Mouse (Mus musculus) embryonic facial prominence, embryonic 12.5 days (tissue): ENCODE data around the gene Tspan11. TPM values are rescaled to one million over a fixed set of nuclear protein-coding genes. Genes with fewer than 3 reads are reported as not detected.

ENCODE experiments used
- ATAC-seq: fragments of 200-750 bp; cut with Nextera tagmentation; 2 replicates; pipeline ENCODE4 v1.8.0; 2017; ENCODE audit not compliant: insufficient number of reproducible peaks, insufficient read depth, low FRiP score, low TSS enrichment
- H3K27ac ChIP-seq: fragments of 300-500 bp; sonication (generic); 2 replicates; pipeline ENCODE4 v1.5.1; 2016; ENCODE audit warnings: mild to moderate bottlenecking
- H3K27me3 ChIP-seq: fragments of 300-500 bp; sonication (generic); 2 replicates; pipeline ENCODE4 v1.6.1; 2016; ENCODE audit warnings: mild to moderate bottlenecking, moderate library complexity
- H3K36me3 ChIP-seq: fragments of 300-500 bp; sonication (generic); 2 replicates; pipeline ENCODE4 v1.6.1; 2016; ENCODE audit warnings: mild to moderate bottlenecking
- H3K4me1 ChIP-seq: fragments of 300-500 bp; sonication (generic); 2 replicates; pipeline ENCODE4 v1.6.1; 2016
- H3K4me2 ChIP-seq: fragments of 300-500 bp; sonication (generic); replicated peaks from 2 replicates; pipeline ENCODE4 v1.6.1; 2016; ENCODE audit warnings: mild to moderate bottlenecking, moderate library complexity
- H3K4me3 ChIP-seq: fragments of 300-500 bp; sonication (generic); 2 replicates; pipeline ENCODE4 v1.5.1; 2016; ENCODE audit warnings: mild to moderate bottlenecking
- H3K9ac ChIP-seq: fragments of 300-500 bp; sonication (generic); 2 replicates; pipeline ENCODE4 v1.6.1; 2016; ENCODE audit warnings: mild to moderate bottlenecking, moderate library complexity
- H3K9me3 ChIP-seq: fragments of 300-500 bp; sonication (generic); 2 replicates; pipeline ENCODE4 v1.6.1; 2016; ENCODE audit warnings: mild to moderate bottlenecking, moderate library complexity
- WGBS: fragments of 180-500 bp; shearing (Covaris S2); methylation state at CpG from one replicate; pipeline ENCODE4 v1.1.7; 2016; 5-methylcytosine and 5-hydroxymethylcytosine counted together
- polyA plus RNA-seq: library from polyadenylated mRNA; unstranded; fragments of >200 nt; fragmentation: Nextera tagmentation; extraction: Ambion mirVana; gene quantifications from 2 replicates; pipeline ENCODE4 v1.2.1, GENCODE M21; 2016

The Tspan11 gene
- polyA plus RNA-seq, 1 experiment from 2014 or later: 24.7 TPM

DNA sequence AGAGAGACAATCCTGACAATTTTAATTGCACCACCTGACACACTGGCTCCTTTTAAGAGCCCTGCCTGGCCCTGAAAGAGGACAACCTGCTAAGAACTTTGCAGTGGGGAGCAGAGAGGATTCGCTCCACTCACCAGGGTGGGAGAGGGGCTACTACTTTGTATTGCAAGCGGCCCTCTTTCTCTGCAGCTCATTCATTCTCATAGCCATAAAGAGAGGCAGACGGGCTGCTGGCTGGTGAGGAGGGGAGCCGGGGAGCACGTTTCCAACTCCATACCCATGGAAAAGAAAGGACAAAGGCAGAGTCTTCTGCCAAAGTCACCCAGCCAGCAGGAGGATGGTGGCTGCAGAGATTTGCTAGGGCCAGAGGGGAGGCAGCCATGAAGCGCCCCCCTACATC, 86.2 kb downstream of the Tspan11 start:
- no peaks in the 10 kb centered on the region for H3K9me3 ChIP-seq
- H3K9ac ChIP-seq: no peak overlapping the region
- no peak for ATAC-seq
- WGBS: 61% methylated on average over 6 of the region's 6 CpGs
- H3K36me3 ChIP-seq: no peaks in the 10 kb centered on the region
- no peak overlapping the region for H3K4me3 ChIP-seq
- H3K27me3 ChIP-seq: no peaks in the 10 kb centered on the region
- H3K27ac ChIP-seq: peak overlapping the region; percentile 43; the same call in 1 of the 2 replicates
- H3K4me1 ChIP-seq: peaks cover 6% of the 10 kb centered on the region; the same call in 1 of the 2 replicates
- H3K4me2 ChIP-seq: no peak overlapping the region

DNA sequence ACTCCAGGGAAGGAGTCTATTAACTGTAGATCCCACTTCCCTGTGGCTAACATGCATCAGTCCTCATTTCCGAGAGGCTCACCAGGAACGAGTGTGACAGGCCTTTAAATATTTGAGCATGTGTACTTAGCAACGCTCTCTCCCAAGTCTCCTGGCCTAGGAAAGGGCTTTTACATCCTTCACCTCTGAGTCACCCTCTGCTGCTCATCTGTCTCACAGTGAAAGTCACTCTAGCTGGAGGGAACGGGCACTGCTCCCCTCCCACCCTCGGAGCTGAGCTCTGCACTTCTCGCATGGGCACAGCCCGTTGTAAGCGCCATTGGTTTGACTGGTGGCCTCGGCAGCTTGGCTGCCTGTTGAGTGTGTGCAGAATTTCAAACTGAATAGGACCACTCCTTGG, 86.6 kb downstream of the Tspan11 start:
- Histone ChIP-seq H3K9me3 (no peaks in the 10 kb centered on the region), H3K4me3 (no peak overlapping the region), H3K9ac (no peak overlapping the region), H3K27ac (0 out of 2 replicates have a peak overlapping the region, but pooled peaks have one; percentile 43), H3K4me2 (no peak overlapping the region), H3K27me3 (no peaks in the 10 kb centered on the region), H3K36me3 (0 out of 2 replicates have a peak, but pooled peaks cover 3% of the 10 kb centered on the region), H3K4me1 (peaks cover 6% of the 10 kb centered on the region; the same call in 1 of the 2 replicates)
- no peak for ATAC-seq
- WGBS: 49% methylated on average over 9 of the region's 9 CpGs

DNA sequence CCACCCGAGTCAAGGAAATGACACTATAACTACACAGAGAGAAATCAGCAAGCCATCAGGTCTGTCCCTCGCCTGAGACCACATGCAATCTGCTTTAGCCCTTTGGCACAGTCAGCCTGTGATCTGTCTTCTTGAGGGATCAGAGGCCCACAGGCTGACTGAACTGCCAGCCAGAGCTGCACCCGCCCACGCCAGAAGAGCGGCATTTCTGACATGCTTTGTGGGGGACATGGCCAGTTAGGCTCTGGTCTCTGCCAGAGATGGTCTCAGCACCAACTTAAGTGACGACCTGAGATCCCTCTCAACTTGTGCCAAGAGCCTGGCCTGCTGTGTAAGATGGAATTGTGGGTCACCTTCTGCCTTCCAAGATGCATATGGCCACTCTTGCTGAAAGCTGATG, 89.3 kb downstream of the Tspan11 start:
- no peak for ATAC-seq
- H3K27ac ChIP-seq: no peak overlapping the region
- 85% methylated on average over 6 of the region's 6 CpGs for WGBS
- H3K4me2 ChIP-seq: no peak overlapping the region
- peaks cover 11% of the 10 kb centered on the region for H3K4me1 ChIP-seq
- no peaks in the 10 kb centered on the region for H3K27me3 ChIP-seq
- H3K9me3 ChIP-seq: no peaks in the 10 kb centered on the region
- no peak overlapping the region for H3K4me3 ChIP-seq
- no peak overlapping the region for H3K9ac ChIP-seq
- H3K36me3 ChIP-seq: 0 out of 2 replicates have a peak, but pooled peaks cover 3% of the 10 kb centered on the region

DNA sequence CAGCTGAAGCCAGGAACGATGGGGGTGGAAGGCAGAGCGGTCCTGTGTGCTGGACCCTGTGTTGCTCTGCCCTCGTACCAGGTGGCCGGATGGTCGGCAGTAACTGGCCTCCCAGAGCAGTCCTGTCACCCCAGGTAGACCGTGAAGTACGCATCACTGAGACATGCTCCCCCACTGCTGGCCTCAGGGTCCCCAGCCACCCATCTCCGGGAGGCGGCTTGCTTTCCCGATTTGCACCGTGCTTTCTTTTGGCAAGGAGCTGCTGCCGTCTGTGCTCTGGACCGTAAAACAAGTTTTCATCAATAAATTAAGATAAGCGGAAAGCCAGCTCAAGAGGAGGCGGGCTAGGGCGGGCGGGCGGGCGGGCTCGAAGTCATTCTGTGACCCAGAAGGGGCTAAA, 91.6 kb downstream of the Tspan11 start:
- no peaks in the 10 kb centered on the region for H3K9me3 ChIP-seq
- WGBS: 79% methylated on average over 20 of the region's 20 CpGs
- H3K4me2 ChIP-seq: no peak overlapping the region
- no peak for ATAC-seq
- H3K4me1 ChIP-seq: peaks cover 8% of the 10 kb centered on the region
- no peak overlapping the region for H3K27ac ChIP-seq
- 0 out of 2 replicates have a peak, but pooled peaks cover 3% of the 10 kb centered on the region for H3K36me3 ChIP-seq
- no peak overlapping the region for H3K9ac ChIP-seq
- no peaks in the 10 kb centered on the region for H3K27me3 ChIP-seq
- H3K4me3 ChIP-seq: no peak overlapping the region

DNA sequence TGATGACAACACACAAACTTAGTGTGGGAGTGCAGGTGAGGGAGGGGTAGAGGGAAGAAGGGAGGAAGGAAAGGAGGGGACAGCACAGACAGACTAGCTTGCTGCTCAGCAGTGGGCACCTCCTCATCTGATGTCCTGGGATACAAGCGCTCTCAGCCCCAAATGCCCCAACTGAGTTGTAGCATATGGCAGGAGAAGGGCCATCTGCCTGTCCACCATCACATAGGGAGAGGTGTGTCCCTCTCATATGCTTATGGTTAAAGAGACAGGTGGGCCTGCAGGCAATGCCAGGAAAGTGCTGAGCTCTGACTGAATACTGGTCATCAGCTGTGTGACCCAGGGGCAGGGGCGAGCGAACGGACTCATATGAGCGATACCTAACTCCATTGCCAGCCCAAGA, 92.4 kb downstream of the Tspan11 start:
- Histone ChIP-seq H3K27me3 (no peaks in the 10 kb centered on the region), H3K9ac (no peak overlapping the region), H3K27ac (no peak overlapping the region), H3K4me3 (no peak overlapping the region), H3K36me3 (0 out of 2 replicates have a peak, but pooled peaks cover 3% of the 10 kb centered on the region), H3K4me2 (no peak overlapping the region), H3K4me1 (peaks cover 5% of the 10 kb centered on the region; the same call in 1 of the 2 replicates), H3K9me3 (no peaks in the 10 kb centered on the region)
- no peak for ATAC-seq
- 90% methylated on average over 5 of the region's 5 CpGs for WGBS

DNA sequence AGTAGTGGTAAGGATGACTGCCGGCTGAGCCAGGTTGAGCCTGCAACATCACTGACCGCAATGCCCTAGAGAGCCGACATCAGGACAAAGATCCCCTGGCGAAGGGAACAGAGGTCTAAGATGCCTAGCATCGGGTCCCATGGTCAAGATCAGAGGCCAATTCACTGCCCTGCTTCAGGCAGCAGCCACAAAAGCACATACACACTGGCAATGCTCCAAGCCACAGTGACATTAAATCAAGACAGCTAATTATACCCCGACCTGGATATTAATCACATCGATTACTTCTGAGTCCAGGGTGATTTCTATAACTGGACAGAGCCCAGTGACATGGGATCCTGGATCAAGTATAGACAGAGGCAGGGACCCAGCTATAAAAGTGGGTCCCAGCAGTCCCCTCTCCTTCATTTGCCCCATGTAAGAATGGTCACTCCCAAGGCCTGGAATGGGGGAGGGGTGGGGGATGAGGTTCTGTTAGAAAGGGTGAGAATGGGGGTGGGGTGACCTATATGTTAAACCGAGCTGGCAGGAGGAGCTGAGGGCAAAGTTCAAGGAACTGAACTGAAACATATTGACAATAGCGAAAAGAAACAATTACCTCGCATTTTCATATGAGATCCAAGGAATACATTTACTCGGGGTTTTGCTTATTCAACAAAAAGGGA, 93.1 kb downstream of the Tspan11 start:
- H3K27me3 ChIP-seq: no peaks in the 10 kb centered on the region
- H3K9me3 ChIP-seq: no peaks in the 10 kb centered on the region
- no peak overlapping the region for H3K4me3 ChIP-seq
- H3K4me1 ChIP-seq: peaks cover 5% of the 10 kb centered on the region; the same call in 1 of the 2 replicates
- no peak overlapping the region for H3K4me2 ChIP-seq
- no peak overlapping the region for H3K9ac ChIP-seq
- 61% methylated on average over 11 of the region's 11 CpGs for WGBS
- H3K36me3 ChIP-seq: 0 out of 2 replicates have a peak, but pooled peaks cover 3% of the 10 kb centered on the region
- ATAC-seq: no peak
- H3K27ac ChIP-seq: no peak overlapping the region

DNA sequence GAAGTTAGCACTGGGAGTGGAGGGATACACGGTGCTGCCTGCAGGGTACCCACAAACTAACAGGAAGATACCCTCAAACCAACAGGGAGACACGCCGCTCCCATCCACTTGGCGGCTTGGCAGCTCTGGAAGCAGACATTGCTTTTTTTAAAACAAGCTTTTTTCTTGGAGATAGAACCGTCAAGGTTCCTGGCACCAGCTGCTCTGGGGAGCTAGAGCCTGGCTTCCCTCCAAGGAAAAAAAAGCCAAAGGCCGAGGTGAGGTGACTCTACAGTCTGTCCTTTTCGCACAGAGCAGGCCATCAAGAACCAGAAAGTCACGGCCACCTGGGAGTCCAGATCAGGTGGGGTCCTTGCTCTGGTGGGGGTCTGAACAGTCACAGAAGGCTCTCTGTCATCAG, 93.8 kb downstream of the Tspan11 start:
- Histone ChIP-seq H3K4me3 (no peak overlapping the region), H3K4me1 (peaks cover 6% of the 10 kb centered on the region; the same call in 1 of the 2 replicates), H3K27me3 (no peaks in the 10 kb centered on the region), H3K4me2 (no peak overlapping the region), H3K36me3 (0 out of 2 replicates have a peak, but pooled peaks cover 3% of the 10 kb centered on the region), H3K9ac (no peak overlapping the region; the same call in 1 of the 2 replicates), H3K9me3 (no peaks in the 10 kb centered on the region), H3K27ac (no peak overlapping the region; the same call in 1 of the 2 replicates)
- no peak for ATAC-seq
- 62% methylated on average over 8 of the region's 8 CpGs for WGBS

DNA sequence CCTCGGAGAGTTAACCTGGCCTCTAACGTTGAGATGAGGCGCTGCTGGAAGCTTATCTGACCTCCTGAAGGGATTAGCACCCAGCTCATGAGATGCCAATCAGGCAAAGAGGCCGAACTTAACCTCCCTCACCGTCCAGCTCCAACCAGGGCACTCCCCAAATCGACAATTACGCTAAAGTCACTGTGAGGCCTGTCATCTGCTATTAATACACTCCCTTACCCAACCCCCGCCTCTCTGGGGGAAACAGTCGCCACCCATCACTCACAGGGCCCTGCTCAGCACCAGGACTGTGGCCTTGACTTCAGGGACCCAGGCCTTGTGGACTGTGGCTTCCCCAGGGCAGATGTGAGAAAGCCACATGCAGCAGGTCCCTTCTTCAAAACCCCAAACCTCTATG, 99.0 kb downstream of the Tspan11 start:
- no peaks in the 10 kb centered on the region for H3K9me3 ChIP-seq
- no peak overlapping the region for H3K4me2 ChIP-seq
- H3K4me1 ChIP-seq: peaks cover 14% of the 10 kb centered on the region
- WGBS: 38% methylated on average over 9 of the region's 9 CpGs
- no peak overlapping the region for H3K4me3 ChIP-seq
- no peak for ATAC-seq
- H3K27me3 ChIP-seq: no peaks in the 10 kb centered on the region
- no peak overlapping the region for H3K9ac ChIP-seq
- no peak overlapping the region for H3K27ac ChIP-seq
- no peaks in the 10 kb centered on the region for H3K36me3 ChIP-seq

DNA sequence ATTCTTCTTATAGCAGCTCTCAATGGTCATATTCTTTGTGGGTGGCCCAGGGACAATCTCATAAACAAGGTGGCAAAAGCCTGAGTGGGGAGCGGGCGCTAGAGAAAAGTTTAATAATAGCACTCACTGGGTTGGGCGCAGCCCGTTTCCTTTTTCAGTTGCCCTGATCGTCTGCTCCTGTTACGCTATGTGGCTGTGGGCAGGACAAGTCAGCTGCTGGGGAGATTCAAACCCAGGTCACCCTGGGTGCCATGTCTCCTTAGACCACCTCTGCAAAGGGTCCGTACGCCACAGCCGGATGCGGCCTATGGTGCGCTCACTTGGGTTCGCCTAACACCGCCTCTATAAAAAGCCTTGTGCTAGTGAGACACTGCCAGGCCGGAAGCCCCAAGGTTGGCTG, 100.0 kb downstream of the Tspan11 start:
- H3K4me1 ChIP-seq: peaks cover 14% of the 10 kb centered on the region

DNA sequence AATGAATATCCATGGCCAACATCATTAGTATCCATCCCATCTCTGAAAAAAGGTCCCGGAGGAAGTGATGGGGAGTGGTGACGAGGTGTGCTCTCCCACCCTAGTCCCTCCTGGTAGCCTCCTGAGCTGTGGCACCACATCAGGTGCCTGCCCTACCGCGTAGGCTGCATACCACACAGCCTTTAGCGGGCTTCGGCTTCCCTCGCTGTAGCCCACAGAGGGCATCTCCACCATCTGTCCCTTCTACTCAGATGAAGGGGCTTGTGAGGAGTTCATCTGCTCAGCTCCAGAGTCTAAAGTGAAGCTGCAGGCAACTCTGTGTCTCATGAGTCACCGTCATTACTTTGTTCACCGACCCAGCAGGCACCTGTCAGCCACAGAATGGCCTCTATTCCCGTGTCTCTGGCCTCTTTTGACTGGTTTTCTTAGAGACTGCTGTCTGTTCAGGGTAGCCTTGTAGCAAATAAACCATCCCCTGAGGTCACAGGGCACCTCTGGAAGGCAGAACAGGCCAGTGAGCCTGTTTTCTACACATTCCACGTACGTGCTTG, 101.6 kb downstream of the Tspan11 start:
- Histone ChIP-seq H3K4me2 (no peak overlapping the region), H3K27me3 (no peaks in the 10 kb centered on the region), H3K9me3 (no peaks in the 10 kb centered on the region), H3K27ac (no peak overlapping the region), H3K9ac (no peak overlapping the region), H3K36me3 (no peaks in the 10 kb centered on the region; the same call in 1 of the 2 replicates), H3K4me1 (peaks cover 14% of the 10 kb centered on the region), H3K4me3 (no peak overlapping the region)
- 80% methylated on average over 12 of the region's 12 CpGs for WGBS
- ATAC-seq: no peak

More for the DNA sequence above, 100.0 kb downstream of the Tspan11 start:
- peak; percentile 23; the same call in 1 of the 2 replicates for ATAC-seq
- Histone ChIP-seq H3K4me3 (no peak overlapping the region), H3K36me3 (no peaks in the 10 kb centered on the region), H3K27me3 (no peaks in the 10 kb centered on the region), H3K27ac (no peak overlapping the region), H3K4me2 (no peak overlapping the region), H3K9me3 (no peaks in the 10 kb centered on the region), H3K9ac (no peak overlapping the region)
- 91% methylated on average over 14 of the region's 14 CpGs for WGBS

DNA sequence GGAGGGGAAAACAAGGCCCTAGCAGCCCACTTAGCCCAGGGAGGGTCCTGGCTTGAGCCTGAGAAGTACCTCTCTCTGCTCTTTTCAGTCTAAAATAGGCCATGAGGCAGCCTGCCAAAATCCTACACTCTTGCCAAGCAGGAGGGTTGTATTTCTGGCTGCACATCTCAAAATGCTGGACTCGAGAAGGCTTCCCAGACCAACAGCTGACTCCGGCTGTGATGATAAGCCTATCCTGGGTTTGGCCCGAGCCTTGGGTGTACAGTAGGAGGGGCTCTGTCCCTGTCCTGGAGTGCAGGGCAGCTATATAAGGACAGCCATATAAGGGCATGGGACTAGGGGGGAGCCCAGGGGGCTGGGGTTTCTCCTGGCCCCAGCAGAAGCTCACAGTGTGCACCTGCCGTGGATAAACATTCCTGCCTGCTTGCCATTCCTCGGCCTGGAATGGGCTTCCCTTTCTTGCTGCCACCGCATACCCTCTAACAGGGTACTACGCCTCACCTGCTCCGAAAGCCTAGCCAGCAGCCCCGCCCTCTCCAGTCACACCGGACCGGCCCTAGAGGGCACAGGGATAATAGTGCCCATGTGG, 102.3 kb downstream of the Tspan11 start:
- 68% methylated on average over 11 of the region's 11 CpGs for WGBS
- Histone ChIP-seq H3K4me2 (no peak overlapping the region), H3K27ac (no peak overlapping the region), H3K9me3 (no peaks in the 10 kb centered on the region), H3K4me1 (peaks cover 14% of the 10 kb centered on the region), H3K9ac (no peak overlapping the region), H3K4me3 (no peak overlapping the region), H3K27me3 (no peaks in the 10 kb centered on the region), H3K36me3 (no peaks in the 10 kb centered on the region; the same call in 1 of the 2 replicates)
- peak; percentile 65 for ATAC-seq
